Mouse (Mus musculus): ENCODE results near the gene Ndc80.
"Not testable (repeated sequence)": the region's sequence is repeated elsewhere in the genome, so short reads cannot be mapped to it uniquely, and the experiment has no call there.

Ndc80 gene

GRCm38 (mm10) chr17:71526711-71527564 lies at the start of gene Ndc80:
TSS of gene Ndc80 (minus strand) at chr17:71526857.
- DNase-seq = peak; percentile 93

GRCm38 (mm10) chr17:71561631-71562030 lies 35.0 kb upstream of the Ndc80 start:
- DNase-seq = peak; percentile 48

- DNase-seq = no peak
Observed at GRCm38 (mm10) chr17:71552901-71553300, 26.2 kb upstream of the Ndc80 start.

- peak; percentile 81 for DNase-seq
Observed at GRCm38 (mm10) chr17:71551757-71552451, 25.2 kb upstream of the Ndc80 start, which contains the start of gene Spdya. TSS of gene Spdya (plus strand) at chr17:71552061.

GRCm38 (mm10) chr17:71551350-71551749 lies 24.7 kb upstream of the Ndc80 start:
- no peak for DNase-seq

- DNase-seq = no peak
Observed at GRCm38 (mm10) chr17:71548586-71548985, 21.9 kb upstream of the Ndc80 start.

- DNase-seq = no peak
Observed at GRCm38 (mm10) chr17:71537164-71537563, 10.5 kb upstream of the Ndc80 start.

- DNase-seq = not testable (repeated sequence)
Observed at GRCm38 (mm10) chr17:71535595-71535994, 8.9 kb upstream of the Ndc80 start.

GRCm38 (mm10) chr17:71528042-71528441 lies 1.4 kb upstream of the Ndc80 start:
- DNase-seq = no peak

GRCm38 (mm10) chr17:71526302-71526708 lies 352 bp downstream of the Ndc80 start:
- no peak for DNase-seq

GRCm38 (mm10) chr17:71510297-71510696 lies 16.4 kb downstream of the Ndc80 start:
- DNase-seq = no peak

GRCm38 (mm10) chr17:71506832-71507231 lies 19.8 kb downstream of the Ndc80 start:
- no peak for DNase-seq

GRCm38 (mm10) chr17:71495784-71496183 lies 30.9 kb downstream of the Ndc80 start:
- DNase-seq = no peak

GRCm38 (mm10) chr17:71491332-71491686 lies 35.3 kb downstream of the Ndc80 start:
- DNase-seq = no peak

GRCm38 (mm10) chr17:71490666-71491331 lies 35.9 kb downstream of the Ndc80 start:
- peak; percentile 23 for DNase-seq

GRCm38 (mm10) chr17:71489703-71490461 lies 36.8 kb downstream of the Ndc80 start:
- DNase-seq = no peak

GRCm38 (mm10) chr17:71486231-71486851 lies 40.3 kb downstream of the Ndc80 start:
- DNase-seq = peak; percentile 62

GRCm38 (mm10) chr17:71485791-71486230 lies 40.8 kb downstream of the Ndc80 start:
- DNase-seq = peak; percentile 51

- DNase-seq = no peak
Observed at GRCm38 (mm10) chr17:71484711-71485110, 41.9 kb downstream of the Ndc80 start.

- no peak for DNase-seq
Observed at GRCm38 (mm10) chr17:71483418-71484060, 43.1 kb downstream of the Ndc80 start.

GRCm38 (mm10) chr17:71479381-71479901 lies 47.2 kb downstream of the Ndc80 start:
- peak; percentile 45 for DNase-seq
